Mouse (Mus musculus) testis, postnatal 10 days (tissue): Measurements from ENCODE around the gene Vmn2r18.

Experiments
- DNase-seq: peaks from one replicate; pipeline ENCODE4 v3.0.0; 2021; ENCODE audit warnings: low spot score

The Vmn2r18 gene

GRCm38 (mm10) chr5:151605921-151606320 lies at the start of gene Vmn2r18:
Vmn2r18 (minus strand) TSS chr5:151606021.
- no peak for DNase-seq

DNA sequence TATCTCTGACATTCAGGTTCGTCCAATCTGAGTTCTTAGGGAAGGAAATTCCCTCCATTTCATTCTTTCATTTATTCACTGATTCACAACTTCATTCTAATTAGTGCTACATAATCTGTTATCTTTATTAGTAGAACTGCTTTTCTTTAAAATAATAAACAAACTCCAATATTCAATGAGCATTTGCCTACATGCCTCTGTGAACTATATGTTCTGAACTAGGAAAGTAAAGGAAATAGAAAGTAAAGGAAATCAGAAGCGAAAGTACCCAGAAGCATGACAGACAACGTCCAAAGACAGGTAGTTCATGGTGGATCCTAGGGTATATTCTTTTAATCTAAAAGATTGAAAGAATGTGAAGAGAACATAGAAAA lies 45.6 kb upstream of the Vmn2r18 start:
- no peak for DNase-seq

- DNase-seq: peak; percentile 96
These were observed 45.0 kb upstream of the Vmn2r18 start, which contains the start of gene Rfc3 for GRCm38 (mm10) chr5:151650700-151651410. Rfc3 (minus strand) TSS chr5:151651242.

DNA sequence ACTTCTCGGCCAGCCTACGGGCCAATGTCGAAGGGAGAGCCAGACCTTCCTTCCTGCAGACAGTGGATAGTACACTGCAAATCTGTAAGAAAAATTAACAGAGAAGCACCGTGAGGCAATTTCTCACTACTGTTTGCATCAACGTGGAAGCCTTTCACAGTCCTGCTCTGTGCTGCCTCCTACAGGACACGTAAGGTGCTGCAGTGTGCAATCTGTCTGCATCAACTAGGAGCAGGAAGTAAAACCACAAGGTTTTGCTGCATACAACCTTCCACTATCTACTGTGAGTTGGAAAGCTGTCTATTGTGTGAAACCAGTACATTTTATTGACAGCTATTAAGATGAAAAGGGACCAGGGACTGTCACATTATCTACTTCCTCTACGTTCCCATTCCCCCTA lies 39.0 kb upstream of the Vmn2r18 start:
- no peak for DNase-seq

- no peak for DNase-seq
These were observed 37.0 kb upstream of the Vmn2r18 start for GRCm38 (mm10) chr5:151642867-151643266.

DNA sequence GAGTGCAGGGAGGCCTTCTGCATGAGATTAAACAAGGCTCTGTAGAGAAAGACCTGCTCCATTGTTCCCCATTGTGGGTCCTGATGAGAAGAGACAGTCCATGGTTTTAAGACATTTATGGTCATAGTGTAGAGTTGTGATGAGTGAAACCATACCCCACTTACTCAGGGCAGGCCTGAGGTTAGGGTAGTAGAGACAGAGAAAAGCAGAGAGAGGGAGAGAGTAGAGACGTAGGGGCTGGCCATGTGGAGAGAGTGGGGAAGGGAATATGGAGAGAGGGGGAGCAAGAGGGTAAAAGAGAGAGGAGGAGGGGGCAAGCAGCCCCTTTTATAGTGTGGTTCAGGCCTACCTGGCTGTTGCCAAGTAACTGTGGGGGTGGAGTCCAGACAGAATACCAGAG lies 36.3 kb upstream of the Vmn2r18 start:
- no peak for DNase-seq

- no peak for DNase-seq
These were observed 4.1 kb downstream of the Vmn2r18 start for GRCm38 (mm10) chr5:151601696-151602095.
